Mouse (Mus musculus): ENCODE measurements at regions not wholly inside any gene's neighbourhood (a gene's known extent, or its start where the extent isn't known, plus 50 kb on each side); places are given as distances from the start of the nearest gene placed in this dataset.

GRCm38 (mm10) chr3:78901838-78902484 lies 384.4 kb downstream of the Rapgef2 start:
- DNase-seq (ENCODE audit: low spot score in 2 of 2) = no peak

DNA sequence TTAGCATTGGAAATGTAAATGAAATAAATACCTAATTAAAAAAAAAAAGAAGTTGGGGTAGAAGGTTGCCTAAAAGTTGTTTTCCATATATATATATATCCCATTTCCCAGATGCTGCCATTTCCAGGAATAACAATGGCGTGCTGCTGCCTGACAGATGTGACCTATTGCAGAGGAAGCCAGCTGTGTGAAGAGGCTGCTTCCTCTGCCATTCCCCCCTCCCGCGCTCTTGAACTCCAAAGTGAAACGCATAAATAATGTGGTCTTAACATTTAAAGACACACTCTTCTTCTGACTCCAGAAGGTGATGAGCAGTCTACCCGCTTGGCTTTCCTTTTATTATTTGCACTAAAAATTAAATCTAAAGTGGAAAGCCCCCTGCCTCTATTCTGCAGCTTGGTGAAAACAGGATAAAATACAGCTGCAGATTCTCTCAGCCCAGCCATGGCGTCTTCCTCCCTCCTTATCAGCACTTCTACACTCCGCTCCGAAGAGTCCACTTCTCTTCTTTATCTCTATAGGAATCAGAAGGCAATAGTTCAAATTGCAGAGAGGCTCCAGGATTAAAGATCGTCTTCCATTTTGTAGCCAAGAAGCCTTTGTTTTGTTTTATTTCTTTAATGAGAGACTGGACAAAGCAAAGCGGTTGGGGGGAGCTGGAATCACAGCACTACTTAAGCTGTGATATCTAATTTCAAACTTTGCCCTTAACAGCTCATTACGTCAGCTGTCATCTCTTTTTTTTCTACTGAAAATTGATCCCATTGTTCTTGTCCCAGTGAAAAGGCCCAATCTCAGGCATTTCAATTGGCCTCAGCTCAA lies 385.1 kb downstream of the Rapgef2 start:
- no peak for DNase-seq (ENCODE audit: low spot score in 2 of 2)

DNA sequence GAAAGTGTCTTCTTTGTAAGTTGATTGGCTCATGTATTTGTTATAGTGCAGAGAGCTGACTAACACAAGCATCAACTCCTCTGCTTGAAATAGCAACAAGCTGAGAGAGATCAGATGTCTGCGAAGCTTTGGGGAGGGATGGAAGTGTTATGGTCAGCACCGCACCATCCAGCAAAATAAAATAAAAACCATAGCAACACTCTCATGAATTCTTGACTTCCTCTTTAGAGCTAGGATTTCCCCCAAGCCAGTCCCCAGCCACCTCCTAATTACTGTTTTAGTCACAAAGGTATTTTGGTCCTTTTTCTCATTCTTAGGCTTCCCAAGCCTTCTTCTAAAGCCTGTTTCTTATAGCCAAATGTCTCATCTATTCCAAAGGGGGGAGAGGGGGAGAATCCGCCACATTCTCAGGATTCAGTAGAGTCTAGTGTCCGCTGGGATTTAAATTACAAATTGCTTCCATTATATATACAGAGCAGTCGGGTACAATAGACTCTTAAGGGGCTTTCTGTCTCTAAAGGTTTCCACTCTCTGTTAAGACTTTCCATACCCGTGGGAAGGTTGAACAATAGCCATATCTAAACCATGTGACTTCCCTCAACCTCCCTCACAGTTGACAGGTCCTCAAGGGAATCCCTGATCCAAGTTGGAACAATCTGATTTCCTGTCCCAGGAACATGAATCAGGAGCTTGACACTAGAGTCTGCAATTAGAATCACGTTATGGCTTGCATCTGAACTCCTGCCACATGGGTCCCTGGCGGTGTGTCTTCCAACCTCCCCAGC lies 386.7 kb downstream of the Rapgef2 start:
- no peak for DNase-seq (ENCODE audit: low spot score in 2 of 2)

- DNase-seq (ENCODE audit: low spot score in 2 of 2) = no peak
Measured at GRCm38 (mm10) chr3:78889326-78889725, 397.0 kb downstream of the Rapgef2 start.

- DNase-seq (ENCODE audit: low spot score in 2 of 2) = no peak
Measured at GRCm38 (mm10) chr3:78884715-78885114, 401.6 kb downstream of the Rapgef2 start.

DNA sequence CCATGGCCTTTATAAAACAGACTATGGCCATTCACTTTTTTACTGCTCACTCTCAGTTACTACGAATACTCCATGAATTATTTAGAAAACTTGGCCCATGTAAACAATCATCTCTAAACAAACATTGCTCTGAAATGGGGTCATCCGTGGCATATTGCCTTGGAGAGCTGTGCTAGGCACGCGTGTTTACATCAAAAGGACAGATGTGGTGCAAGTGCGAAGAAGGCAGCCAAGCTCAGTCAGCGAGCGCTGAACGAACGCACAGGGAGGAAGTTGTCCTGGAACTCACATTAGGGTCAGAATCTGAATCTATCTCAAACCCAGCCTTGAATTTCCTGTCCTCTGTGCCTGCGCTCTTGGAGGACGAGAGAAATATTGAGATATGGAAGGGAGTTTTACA lies 402.3 kb downstream of the Rapgef2 start:
- no peak for DNase-seq (ENCODE audit: low spot score in 2 of 2)

DNA sequence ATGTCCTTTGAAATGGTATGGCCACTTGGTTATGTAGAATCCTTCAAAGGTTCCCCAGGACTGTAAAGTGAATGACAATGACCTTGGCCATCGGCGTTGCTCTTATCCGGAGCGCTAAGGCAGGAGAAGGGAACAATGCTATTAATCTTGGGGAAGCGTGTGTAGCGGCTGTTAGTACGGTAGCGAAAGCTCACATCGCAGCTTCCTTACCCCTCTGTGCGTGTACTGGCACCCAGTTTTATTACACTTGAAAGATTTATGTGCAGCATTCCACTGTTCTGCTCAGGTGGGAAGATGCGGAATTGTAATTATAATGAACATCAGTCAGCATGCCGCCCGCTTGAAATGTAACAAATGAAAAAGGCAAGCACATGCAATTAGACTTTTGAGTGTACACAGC lies 406.2 kb downstream of the Rapgef2 start:
- DNase-seq (ENCODE audit: low spot score in 2 of 2) = no peak

- DNase-seq (ENCODE audit: low spot score in 2 of 2) = no peak
Measured at GRCm38 (mm10) chr3:78877323-78877722, 409.0 kb downstream of the Rapgef2 start.

DNA sequence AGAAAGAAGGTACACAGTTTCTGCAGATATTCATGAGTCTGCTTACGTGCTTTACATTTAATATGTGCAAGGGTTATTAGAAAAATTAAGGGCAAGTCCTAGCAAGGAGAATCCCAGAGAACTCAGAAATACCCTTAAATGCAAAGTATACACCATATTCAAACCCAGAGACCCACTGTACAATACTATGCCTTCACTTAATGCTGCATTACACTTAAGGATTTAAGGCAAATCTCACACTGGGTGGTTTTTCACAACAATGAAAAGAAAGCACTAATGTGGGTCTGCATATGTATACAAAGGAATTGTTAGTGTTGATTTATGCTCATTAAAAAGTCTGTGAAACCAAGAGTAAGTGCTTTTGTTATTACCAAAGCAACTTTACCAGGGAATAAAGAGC lies 419.4 kb downstream of the Rapgef2 start:
- DNase-seq (ENCODE audit: low spot score in 2 of 2) = no peak

GRCm38 (mm10) chr3:78866083-78866726 lies 420.1 kb downstream of the Rapgef2 start:
- DNase-seq (ENCODE audit: low spot score in 2 of 2) = no peak

GRCm38 (mm10) chr3:78863005-78863404 lies 423.3 kb downstream of the Rapgef2 start:
- DNase-seq (ENCODE audit: low spot score in 2 of 2) = no peak

- DNase-seq (ENCODE audit: low spot score in 2 of 2) = no peak
Measured at GRCm38 (mm10) chr3:78846617-78847318, 439.5 kb downstream of the Rapgef2 start.

- DNase-seq (ENCODE audit: low spot score in 2 of 2) = no peak
Measured at GRCm38 (mm10) chr3:78841173-78841572, 445.1 kb downstream of the Rapgef2 start.

- no peak for DNase-seq (ENCODE audit: low spot score in 2 of 2)
Measured at GRCm38 (mm10) chr3:78836824-78837223, 449.5 kb downstream of the Rapgef2 start.

GRCm38 (mm10) chr3:78825505-78825904 lies 460.8 kb downstream of the Rapgef2 start:
- no peak for DNase-seq (ENCODE audit: low spot score in 2 of 2)

GRCm38 (mm10) chr3:78812425-78812824 lies 473.9 kb downstream of the Rapgef2 start:
- no peak for DNase-seq (ENCODE audit: low spot score in 2 of 2)

GRCm38 (mm10) chr3:78810431-78811152 lies 475.7 kb downstream of the Rapgef2 start:
- no peak for DNase-seq (ENCODE audit: low spot score in 2 of 2)

DNA sequence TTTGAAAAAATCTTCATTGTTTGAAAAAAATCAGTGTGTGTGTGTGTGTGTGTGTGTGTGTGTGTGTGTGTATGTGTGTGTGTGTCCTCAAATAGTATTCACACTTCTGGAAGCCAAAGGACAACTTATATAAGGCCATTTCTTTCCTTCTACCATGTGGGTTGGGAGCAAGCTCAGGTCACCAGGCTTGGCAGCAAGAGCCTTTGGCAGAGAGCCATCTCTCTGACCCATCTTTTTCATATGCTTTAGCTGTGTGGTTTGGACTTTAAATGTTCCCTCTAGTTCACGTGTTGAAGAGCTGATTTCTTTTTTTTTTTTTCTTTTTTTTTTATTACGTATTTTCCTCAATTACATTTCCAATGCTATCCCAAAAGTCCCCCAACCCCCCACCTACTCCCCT lies 483.1 kb downstream of the Rapgef2 start:
- no peak for DNase-seq (ENCODE audit: low spot score in 2 of 2)

DNA sequence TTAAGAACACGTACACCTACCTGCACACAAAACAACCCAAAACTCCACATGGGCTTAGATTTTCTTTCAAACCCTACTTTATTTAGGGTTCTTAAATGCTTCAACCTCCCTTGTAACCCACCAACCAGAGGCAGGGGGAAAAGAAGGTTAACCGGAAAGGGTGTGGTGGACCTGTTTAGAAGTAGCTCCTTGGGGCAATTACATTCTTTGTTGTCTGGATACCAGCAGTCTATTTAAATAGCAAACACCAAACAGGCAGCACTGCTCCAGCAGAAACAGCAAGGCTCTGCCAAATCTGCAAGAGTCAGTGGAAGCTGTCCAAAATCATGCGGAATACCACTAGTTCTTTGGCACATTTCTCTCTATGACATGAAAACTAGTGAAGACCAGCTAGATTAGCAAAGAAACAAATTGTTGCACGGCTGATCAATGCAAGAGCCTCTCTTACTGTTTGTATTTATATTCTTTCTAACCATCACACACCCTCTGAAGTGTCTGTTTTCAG lies 490.3 kb downstream of the Rapgef2 start:
- no peak for DNase-seq (ENCODE audit: low spot score in 2 of 2)

GRCm38 (mm10) chr3:78792440-78793057 lies 493.8 kb downstream of the Rapgef2 start:
- no peak for DNase-seq (ENCODE audit: low spot score in 2 of 2)

All from thymus, postnatal 10 days (tissue).